Mouse (Mus musculus) brain, adult 2 months (tissue): ENCODE results near the gene Ncbp1.

ENCODE experiments used
- DNase-seq: peaks from one replicate; pipeline ENCODE4 v3.0.0; 2011; ENCODE audit warnings: low read depth, low spot score

The Ncbp1 gene

DNA sequence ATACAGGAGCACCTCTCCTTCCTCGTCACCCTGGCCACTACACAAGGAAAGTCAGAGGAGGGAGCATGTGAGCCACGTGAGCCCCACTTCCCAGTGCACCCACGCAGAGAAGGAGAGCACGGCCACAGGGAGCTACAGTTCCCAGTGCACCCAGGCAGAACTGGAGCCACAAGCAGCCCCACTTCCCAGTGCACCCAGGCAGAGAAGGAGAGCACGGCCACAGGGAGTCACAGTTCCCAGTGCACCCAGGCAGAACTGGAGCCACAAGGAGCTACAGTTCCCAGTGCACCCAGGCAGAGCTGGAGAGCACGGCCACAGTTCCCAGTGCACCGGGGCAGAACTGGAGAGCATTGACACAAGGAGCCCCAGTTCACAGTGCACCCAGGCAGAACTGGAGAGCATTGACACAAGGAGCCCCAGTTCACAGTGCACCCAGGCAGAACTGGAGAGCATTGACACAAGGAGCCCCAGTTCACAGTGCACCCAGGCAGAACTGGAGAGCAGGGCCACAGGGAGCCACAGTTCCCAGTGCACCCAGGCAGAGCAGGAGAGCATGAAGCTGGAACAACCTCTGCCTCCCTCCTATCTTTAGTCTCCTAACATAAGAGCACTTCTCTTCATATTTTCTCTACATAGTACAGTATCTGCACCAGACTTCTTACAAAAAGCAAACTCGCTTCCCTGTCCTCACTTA, 9.0 kb upstream of the Ncbp1 start:
- DNase-seq = peak; percentile 56

DNA sequence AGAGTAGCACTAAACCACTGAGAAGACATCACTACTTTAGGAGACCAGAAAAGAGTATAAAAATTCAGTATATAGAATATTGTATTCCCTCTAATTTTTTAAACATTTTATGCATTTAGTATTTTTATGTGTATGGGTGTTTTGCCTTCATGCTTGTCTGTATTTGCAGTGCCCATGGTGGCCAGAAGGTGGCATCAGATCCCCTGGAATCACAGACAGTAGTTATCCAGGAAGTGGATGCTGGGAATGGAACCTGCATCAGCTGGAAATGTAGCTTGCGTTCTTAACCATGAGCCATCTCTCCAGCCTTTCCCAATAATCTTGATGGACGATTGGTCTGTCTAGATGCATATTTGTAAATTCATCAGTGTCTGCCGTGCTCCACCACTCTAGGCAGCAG, 8.2 kb upstream of the Ncbp1 start:
- peak; percentile 65 for DNase-seq

DNA sequence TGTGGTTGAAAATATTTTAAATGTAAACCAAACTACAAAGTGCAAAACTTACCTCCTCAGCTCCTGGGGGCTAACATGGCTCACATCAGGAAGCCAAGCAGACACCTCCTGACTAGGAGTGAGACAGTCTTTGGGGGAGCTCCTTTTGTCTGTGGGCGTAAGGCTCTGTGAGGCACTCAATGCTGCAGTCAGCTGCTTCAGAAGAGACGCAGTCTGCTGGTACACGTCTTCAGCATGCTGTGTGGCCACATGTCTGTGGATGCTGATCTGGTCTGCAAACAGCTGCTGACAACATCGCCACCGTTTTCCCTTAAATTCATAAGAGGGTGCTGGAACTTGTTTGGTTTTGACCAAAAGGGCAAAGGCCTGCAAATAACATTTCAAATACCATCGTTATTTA, 6.6 kb upstream of the Ncbp1 start:
- peak; percentile 64 for DNase-seq

DNA sequence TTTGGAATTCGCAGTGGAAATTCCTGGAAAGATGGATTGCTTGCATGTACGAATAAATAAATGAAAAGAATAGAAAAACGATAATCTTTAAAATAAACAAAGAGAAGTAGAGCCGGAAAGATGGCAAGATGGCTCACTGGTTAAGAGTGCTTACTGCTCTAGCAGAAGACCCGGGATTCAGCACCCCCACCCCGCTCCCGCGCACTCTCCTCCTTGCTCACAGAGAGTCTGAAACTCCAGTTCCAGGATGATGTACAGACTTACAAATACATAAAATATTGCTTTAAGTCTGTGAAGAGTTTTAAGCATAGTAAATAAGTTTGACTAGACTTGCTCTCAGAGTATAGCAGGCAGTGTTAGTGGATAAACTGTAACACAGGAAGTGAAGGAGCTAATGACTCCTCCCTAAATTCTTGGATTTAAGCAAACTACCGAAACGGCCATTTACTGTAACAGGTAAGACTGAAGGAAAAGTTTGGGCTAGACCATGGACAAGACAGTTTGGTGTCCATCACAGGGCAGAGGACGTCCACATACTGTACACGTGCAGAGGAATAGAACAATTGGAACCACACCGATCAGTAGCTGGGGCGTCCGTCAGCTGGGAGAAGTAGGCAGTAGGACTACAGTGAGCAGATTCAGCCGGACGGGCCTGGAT, 655 bp upstream of the Ncbp1 start:
- no peak for DNase-seq

DNA sequence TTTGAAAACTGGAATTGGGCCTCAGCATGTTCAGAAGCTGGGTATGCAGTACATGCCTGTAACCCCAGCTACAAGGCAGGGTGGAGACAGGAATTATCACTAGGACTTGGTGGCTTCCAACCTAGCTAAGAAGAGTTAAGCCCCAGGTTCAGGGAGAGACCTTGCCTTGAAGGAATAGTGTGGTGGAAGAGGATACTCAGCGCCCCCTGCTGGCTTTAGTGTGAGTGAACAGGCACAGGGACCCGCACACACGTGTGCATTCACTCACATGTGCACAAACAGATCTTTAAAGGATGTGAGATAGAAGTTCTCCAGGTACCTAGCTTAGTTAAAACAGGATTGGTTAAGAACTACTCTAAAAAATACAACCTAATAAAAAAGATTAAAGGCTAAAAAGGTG, 5.9 kb downstream of the Ncbp1 start:
- DNase-seq = no peak

DNA sequence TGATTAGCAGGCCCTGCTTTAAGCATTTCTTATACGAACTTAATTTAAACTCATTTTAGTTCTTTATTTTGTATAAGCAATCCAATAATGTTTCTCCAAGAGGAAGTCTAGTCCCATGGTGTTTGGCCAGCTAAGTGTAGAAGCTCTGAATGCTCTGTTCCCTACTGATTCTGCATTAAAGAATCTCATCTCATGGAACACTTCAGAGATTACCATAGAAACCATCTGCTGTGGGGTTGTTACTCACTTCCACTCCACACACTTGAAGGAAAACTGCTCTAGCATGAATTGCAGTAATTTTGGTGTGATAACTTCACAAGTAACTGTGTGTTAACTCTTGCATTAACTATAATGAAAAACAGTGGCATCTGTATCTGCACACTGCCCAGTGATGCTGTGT, 8.5 kb downstream of the Ncbp1 start:
- DNase-seq = peak; percentile 57

DNA sequence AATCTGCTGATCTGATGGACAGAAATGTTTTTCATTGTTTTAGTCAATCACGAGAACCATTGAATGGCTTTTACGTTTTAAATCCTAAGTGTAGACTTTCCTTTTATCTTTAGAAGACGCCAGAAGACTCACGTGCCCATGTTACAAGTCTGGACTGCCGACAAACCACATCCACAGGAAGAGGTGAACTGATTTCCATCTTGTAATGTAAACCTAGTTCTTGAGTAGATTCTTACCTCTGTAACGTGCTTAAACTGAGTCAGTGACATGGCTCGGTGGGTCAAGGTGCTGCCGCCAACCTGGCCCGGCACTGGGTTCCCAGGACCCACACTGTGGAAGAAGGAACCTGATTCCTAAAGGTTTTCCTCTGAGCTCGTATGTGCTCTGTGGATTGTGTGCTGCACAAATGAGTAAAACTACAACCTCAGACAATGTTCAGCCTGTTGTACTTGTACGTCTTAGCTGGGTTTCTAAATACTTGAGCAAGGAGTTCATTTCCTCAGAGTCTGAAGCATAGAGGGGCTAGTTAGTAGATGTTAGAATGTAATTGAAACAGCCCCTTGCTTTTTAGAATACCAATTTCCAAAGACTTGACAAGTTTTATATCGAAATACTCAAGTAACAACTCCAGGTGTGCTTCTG, 13.6 kb downstream of the Ncbp1 start:
- DNase-seq = no peak

DNA sequence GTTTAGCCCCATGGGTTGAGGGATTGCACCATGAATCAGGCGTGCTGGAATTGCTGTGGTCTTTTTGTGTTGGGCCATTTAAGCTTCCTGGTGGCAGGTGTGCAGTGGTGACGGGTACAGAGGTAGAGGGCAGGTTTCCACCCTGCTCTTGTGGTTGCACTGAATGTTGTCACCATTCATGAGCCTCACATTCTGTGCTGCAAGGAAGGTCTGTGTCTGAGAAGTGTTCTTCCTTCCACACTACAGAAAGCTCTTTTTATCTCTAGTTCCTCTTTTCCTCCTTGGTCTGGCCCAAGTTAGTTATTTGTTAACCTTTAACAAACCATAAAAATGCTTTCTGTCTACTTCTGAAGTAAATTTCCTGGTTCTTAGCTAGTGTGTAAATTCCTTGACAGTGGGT, 25.6 kb downstream of the Ncbp1 start:
- DNase-seq = no peak

DNA sequence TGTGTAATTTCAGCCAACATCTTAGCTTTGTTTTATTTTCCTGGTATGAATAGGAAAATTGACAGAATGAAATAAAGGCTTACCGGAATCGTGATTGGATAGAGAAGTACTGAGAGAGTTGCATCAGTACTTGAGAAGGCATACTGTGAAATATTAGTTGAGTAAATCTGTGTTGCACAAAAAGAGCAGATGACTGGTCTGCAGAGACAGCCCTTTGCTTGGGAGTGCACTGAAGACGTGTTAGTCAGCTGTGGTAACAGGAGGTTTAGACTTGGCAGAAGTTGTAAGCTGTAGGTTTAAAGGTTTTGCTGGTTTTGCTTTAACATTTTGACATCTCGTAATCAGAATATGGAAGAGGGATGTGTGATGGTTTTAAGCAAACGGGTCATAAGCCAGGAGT, 27.4 kb downstream of the Ncbp1 start:
- DNase-seq = no peak

DNA sequence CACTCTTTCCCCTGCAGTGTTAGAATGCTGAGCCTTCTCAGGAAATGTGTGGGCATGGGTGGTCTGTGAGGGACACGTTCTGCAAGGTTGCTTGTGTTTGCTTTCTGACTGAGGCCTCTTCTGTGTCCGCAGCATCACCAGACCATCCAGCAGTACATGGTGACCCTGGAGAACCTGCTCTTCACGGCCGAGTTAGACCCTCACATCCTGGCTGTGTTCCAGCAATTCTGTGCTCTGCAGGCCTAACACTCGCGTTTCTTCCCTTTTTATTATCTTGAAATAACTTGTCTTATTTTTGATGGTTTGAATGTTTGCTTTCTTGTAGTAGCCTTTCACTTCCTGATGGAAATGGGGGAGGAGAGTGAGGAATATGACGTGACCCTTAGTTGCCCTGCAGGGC, 33.3 kb downstream of the Ncbp1 start:
- no peak for DNase-seq

DNA sequence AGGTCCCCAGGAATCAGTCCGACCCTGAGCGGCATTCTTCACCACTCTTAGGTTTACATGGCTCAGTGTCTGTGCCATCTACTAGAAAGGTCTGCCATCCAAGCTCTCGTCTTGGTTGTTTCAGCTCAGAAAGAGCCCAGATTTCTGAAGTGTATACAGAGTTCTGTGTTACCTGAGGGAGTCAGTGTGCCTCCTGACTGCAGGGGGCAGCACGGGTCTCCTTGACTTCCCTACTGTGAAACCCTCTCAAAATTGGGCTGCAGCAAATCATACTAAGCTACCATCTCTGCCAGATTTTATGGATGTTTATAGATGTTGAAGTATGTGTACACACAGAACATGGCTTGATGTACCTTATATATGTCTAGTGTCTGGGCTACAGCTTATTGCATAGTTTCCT, 37.9 kb downstream of the Ncbp1 start:
- DNase-seq = peak; percentile 19

DNA sequence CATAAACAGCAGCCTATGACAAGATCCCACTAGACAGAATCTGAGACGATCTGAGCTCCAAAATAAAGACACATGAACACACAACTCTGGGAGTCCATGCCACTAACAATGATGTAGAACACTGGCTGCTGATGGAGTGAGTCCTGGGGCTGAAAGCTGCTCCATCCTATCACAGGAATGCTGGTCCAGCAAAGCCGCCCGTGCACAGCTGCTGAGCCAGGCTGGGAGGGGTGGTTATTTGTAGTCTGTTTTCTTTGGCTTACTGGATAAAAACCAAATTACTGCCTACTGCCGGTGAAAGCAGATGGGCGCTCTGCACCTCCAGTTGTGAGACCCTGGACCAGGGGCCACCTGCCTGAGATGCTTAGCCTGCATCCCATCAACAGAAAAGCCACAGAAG, 38.6 kb downstream of the Ncbp1 start:
- peak; percentile 45 for DNase-seq

DNA sequence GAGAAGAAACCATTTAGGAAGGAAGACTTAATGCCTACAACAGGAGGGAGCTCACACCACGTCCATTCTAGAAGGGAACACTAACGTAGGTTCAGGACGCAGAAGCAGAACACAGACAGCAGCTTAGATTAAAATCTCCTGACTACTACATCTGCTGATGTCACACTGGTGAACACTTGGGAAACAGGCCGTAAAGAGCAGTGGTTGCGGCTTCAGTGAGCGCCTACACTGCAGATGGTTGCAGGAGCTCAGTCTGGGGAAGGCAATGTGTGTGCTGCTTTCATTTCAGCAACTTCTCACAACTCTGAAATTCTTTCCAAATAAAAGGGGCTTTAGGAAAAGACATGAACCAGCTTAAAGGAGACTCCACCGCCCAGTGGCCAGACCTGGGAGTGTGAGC, 39.1 kb downstream of the Ncbp1 start:
- peak; percentile 52 for DNase-seq

DNA sequence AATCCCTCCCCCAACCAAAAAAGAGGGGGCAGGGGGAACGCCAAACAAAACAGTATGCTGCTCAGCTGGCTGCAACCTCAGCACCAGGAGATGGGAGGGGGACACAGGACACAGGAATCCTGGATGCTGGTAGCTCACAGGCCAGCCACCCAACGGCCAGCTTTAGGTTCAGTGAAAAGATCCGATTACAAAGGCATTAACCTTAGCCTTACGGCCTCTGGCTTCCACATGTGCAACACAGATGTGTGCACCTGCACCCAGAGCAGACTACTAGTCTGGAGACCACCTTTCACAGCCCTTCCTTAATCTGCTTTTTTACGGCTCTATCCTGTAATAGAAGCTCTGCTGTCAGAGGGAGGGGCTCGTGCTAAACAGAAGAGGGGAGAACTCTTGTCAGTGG, 42.8 kb downstream of the Ncbp1 start:
- no peak for DNase-seq

DNA sequence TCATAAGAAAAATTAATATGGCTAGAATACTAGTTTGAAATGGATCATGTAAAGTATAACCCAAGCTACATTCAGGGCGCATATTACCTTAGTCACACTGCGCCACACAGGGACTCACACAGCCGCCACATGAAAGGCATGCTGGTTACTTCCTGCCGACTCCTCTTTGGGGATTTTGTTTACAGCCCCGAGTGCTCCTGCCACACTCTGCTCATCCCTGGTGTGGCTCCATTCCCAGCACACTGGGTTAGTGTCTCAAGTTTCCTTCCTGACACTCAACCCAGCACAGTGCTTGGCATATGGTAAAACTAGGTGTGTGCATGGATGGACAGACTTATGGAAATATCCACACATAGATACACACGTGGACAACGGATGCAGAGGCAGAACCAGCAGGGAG, 43.8 kb downstream of the Ncbp1 start:
- no peak for DNase-seq

DNA sequence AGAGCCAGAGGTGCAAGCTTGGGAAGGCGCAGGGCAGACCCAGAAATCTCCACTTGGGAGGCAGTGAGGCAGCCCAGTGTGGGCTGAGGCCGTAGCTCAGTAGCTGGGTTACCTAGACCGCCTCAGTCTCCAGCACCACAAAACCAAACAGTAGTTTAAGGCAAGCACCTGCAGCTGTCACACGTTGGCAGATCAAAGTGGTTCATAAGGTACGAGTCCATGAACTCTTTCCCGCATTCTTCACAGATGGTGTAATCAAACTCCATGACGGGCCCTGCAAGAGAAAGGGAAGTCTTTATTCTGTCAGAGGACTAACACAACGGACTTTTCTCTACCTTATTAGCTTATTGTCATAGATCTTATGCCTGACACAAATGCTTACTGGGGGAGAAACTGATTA, 47.0 kb downstream of the Ncbp1 start:
- DNase-seq = no peak

DNA sequence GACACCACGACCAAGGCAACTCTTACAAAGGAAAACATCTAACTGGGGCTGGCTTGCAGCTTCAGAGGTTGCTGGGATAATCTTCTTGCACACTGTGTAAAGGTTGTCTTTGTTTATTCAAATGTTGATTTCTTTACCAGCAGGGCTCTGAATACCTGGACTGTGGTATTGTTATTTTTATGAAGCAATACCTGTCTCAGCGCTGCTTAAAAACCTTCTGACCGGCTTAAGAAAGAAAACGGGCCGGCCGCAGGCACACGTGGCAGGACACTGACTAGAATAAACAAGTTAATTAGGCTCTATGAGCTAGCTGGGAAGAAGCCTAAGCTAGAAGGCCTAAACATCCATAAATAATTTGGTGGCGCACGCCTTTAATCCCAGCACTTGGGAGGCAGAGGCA, 47.5 kb downstream of the Ncbp1 start:
- DNase-seq = no peak

DNA sequence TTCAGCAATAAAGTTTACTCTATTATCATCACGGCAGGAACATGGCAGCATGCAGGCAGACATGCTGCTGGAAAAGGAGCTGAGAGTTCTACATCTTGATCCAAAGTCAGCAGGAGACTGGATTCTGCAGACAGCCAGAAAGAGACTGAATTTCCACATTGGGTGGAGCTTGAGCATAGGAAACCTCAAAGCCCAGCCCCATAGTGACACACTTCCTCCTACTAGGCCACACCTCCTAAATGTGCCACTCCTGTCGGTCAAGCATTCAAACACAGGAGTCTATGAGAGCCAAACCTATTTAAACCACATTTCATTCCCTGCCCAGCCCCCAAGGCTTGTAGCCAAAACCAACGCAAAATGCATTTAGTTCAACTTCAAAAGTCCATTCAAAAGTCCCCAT, 48.1 kb downstream of the Ncbp1 start:
- peak; percentile 31 for DNase-seq

DNA sequence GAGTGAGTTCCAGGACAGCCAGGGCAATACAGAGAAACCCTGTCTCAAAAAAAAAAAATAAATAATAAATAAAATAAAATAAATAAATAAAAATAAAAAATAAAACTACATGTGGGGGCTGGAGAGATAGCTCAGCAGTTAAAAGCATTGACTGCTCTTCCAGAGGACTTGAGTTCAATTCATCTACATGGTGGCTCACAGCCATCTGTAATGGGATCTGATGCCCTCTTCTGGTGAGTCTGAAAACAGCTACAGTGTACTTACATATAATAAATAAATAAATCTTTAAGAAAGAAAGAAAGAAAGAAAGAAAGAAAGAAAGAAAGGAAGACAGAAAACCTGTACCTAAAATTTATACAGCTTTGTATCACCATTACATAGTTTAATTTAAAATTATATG, 53.6 kb downstream of the Ncbp1 start:
- peak; percentile 46 for DNase-seq

DNA sequence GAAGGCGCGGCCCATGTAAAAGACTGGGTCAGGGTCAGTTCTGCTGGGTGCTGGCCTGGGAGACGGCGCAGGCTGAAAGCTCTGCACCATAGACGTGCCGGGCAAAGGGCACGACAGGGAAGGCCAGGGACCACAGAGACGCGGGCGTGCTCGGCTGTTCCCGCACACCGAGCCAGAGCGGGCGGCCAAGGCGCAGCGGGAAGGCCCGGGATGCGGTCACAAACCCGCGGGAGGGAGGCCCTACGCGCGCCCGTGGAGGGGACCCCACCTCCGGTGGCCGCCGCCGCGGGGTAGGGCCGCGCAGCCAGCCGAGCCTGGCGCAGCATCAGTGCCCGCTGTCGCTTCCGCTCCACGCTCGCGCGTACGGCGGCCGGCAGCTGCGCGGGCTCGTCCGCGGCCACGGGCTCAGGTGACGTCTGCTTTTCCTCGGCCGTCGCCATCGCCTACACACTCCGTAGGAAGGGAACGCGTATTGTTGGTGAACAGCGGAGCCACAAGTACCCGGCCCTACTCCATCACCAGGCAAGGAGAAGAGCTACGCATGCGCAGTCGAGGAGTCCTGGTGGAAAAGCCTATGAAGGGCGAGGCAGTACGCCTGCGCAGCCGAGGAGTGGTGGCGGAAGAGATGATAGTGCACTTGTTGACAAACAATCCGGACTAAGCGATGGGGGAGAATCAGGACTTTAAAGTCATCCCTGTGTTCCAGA, 57.5 kb downstream of the Ncbp1 start, which contains the start of gene Xpa:
Xpa (minus strand) TSS at position 531 of the 707 bp plus-strand sequence.
- DNase-seq = peak; percentile 99

DNA sequence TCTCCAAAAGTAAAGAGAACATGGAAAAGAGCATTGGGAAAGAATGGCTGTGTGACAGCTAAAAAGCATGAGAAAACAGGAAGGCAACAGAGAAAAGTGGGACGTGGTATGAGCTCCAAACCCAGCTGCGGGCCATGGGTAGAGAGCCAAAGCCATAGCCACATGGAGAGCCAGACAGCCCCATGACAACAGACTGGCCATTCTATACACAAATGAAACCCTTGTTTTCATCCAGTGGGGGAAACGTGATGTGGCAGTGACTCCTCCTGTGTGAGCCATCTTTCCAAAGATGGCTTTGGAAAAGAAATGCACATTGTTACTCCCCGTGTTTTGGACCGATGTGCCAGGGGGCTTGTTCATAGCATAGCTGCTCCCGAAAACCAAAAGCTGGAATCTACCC, 58.1 kb downstream of the Ncbp1 start:
- peak; percentile 88 for DNase-seq

DNA sequence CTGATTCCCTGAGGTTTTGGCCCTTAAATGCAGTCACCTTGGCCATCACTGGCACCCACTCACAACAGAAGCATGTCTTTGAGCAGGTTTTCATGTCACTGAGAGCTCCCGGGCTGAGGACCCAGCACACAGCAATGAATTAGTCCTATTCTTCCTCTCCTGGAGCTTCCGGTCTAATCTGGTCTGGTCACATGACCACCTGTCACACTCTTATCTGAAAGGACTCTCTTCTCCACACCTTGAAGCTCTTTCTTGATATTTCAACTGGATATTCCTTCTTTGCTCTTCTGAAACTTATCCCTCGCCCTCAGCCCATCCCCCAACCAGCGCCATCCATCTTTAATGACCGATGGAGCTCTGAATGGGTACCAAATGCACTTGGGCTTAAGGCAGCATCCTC, 59.7 kb downstream of the Ncbp1 start:
- DNase-seq = no peak
